ENCODE assay signal across 19 mouse cellular contexts in the genomic region with DNA sequence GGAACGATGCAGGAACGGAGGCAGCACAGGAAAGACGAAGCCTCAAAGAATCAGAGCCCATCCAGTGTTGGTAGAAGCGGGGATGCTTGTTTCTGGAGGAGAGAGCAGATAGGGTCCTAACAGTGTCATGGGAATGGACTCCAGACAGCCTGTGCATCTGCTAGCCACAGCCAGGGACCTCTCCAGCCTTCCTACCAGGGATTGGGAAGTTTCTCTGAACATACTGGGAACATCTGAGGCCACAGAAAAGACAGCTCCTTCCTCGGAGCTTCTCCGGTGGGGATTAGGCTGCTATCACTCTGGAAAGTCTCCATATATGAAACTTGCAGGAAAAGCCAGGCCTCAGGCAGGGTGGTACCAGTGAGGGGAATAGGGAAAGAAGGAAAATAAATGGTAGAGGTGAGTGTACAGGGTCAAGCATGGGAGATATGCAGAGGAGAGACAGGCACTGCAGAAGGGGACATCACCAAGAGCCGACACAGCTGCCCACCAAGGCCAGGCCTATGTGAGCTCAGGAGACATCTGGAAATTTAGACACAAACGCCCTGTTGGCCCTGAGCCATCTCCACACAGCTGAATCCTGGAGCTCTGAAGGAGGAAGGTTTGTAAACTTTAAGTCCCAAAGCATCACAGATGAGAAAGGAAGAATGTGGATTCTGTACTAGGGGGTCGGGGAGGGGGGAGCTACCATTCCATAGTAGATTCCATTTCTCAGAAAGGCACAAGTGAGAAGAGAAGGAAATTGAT.
DNase-seq lines count a peak whose midpoint lies in the region; ATAC-seq and TF ChIP-seq lines count a peak whose summit lies in the region.
"Had no signal": no experiment of that assay in that cellular context is flagged by ENCODE, and none has a peak within 500 bp of the region (broad histone marks: within the 10 kb centered on the region; RNA-seq: fewer than 3 reads in every experiment).

No protein-coding gene starts in this region.

- H3K36me3 ChIP-seq in embryonic facial prominence, embryonic 13.5 days: no peaks in the 10 kb centered on the region
- no peaks in the 10 kb centered on the region for H3K36me3 ChIP-seq in embryonic facial prominence, embryonic 10.5 days (replicated peaks)
- no peaks in the 10 kb centered on the region for H3K36me3 ChIP-seq in kidney, embryonic 15.5 days
- no peaks in the 10 kb centered on the region for H3K36me3 ChIP-seq in kidney, adult 2 months (ENCODE audit: control insufficient read depth, insufficient read depth, low read length)
- no peaks in the 10 kb centered on the region for H3K36me3 ChIP-seq in stomach, embryonic 16.5 days (ENCODE audit: control insufficient read depth, insufficient read depth, low read length)
- H3K36me3 ChIP-seq in midbrain, embryonic 14.5 days (ENCODE audit: control insufficient read depth, insufficient read depth, low read length): no peaks in the 10 kb centered on the region
- H3K36me3 ChIP-seq: heart, embryonic 15.5 days; hindbrain, embryonic 15.5 days had no signal

- no peak for TF ChIP-seq POLR2A in kidney, adult 2 months (IDR thresholded peaks at IDR 0.05; ENCODE audit: low read depth, low read length)

- no peak overlapping the region for H3K4me2 ChIP-seq in embryonic facial prominence, embryonic 13.5 days
- no peak overlapping the region for H3K4me2 ChIP-seq in kidney, embryonic 15.5 days
- H3K4me2 ChIP-seq in stomach, embryonic 16.5 days (ENCODE audit: low read depth, low read length): no peak overlapping the region
- no peak overlapping the region for H3K4me2 ChIP-seq in midbrain, embryonic 14.5 days (ENCODE audit: low read length)
- H3K4me2 ChIP-seq: heart, embryonic 15.5 days; hindbrain, embryonic 15.5 days had no signal

- peak overlapping the region; percentile 11; the same call in 1 of the 2 replicates for H3K9ac ChIP-seq in embryonic facial prominence, embryonic 13.5 days
- H3K9ac ChIP-seq in kidney, embryonic 15.5 days: no peak overlapping the region
- H3K9ac ChIP-seq in stomach, embryonic 16.5 days (ENCODE audit: low read length): no peak overlapping the region
- no peak overlapping the region for H3K9ac ChIP-seq in midbrain, embryonic 14.5 days (replicated peaks; ENCODE audit: low read length)
- H3K9ac ChIP-seq: heart, embryonic 15.5 days; hindbrain, embryonic 15.5 days had no signal

- H3K27ac ChIP-seq in embryonic facial prominence, embryonic 13.5 days: peak overlapping the region; percentile 8; the same call in 1 of the 2 replicates
- no peak overlapping the region for H3K27ac ChIP-seq in embryonic facial prominence, embryonic 10.5 days (replicated peaks)
- H3K27ac ChIP-seq in kidney, embryonic 15.5 days: 0 out of 2 replicates have a peak overlapping the region, but pooled peaks have one; percentile 1
- no peak overlapping the region for H3K27ac ChIP-seq in kidney, adult 2 months (ENCODE audit: insufficient read depth, low read depth, low read length)
- peak overlapping the region; percentile 66 for H3K27ac ChIP-seq in stomach, embryonic 16.5 days (ENCODE audit: low read length)
- H3K27ac ChIP-seq in midbrain, embryonic 14.5 days (replicated peaks; ENCODE audit: low read depth, low read length): no peak overlapping the region
- H3K27ac ChIP-seq: heart, embryonic 15.5 days; hindbrain, embryonic 15.5 days; layer of hippocampus, adult 2 months had no signal

- ATAC-seq in embryonic facial prominence, embryonic 13.5 days (ENCODE audit: insufficient number of reproducible peaks, insufficient read depth, low FRiP score, low TSS enrichment, low read depth): no peak
- no peak for ATAC-seq in kidney, embryonic 15.5 days (replicated peaks; ENCODE audit: low FRiP score)
- no peak for ATAC-seq in stomach, embryonic 16.5 days (ENCODE audit: insufficient read depth, low FRiP score)
- no peak for ATAC-seq in midbrain, embryonic 14.5 days (ENCODE audit: low FRiP score, low TSS enrichment)
- ATAC-seq: midbrain, embryonic 16.5 days; Patski had no signal

- TF ChIP-seq CTCF in kidney, adult 2 months (conservative IDR thresholded peaks at IDR 0.05; ENCODE audit: insufficient read depth, insufficient read length, low read depth, low read length): no peak

- no peaks in the 10 kb centered on the region for H3K9me3 ChIP-seq in embryonic facial prominence, embryonic 13.5 days
- H3K9me3 ChIP-seq in embryonic facial prominence, embryonic 10.5 days: no peaks in the 10 kb centered on the region
- H3K9me3 ChIP-seq in kidney, embryonic 15.5 days (replicated peaks): no peaks in the 10 kb centered on the region
- H3K9me3 ChIP-seq in stomach, embryonic 16.5 days (replicated peaks; ENCODE audit: control insufficient read depth, low read length): no peaks in the 10 kb centered on the region
- H3K9me3 ChIP-seq in midbrain, embryonic 14.5 days (ENCODE audit: control insufficient read depth, low read length): no peaks in the 10 kb centered on the region
- H3K9me3 ChIP-seq: heart, embryonic 15.5 days; hindbrain, embryonic 15.5 days had no signal

- DNase-seq in embryonic facial prominence, embryonic 10.5 days (ENCODE audit: low spot score): no peak
- DNase-seq in kidney, adult 2 months: no peak
- peak; percentile 55 to 63 for DNase-seq in heart, postnatal 14 days
- no peak for DNase-seq in midbrain, embryonic 14.5 days
- DNase-seq in urinary bladder, adult 18-20 months (ENCODE audit: low spot score in 2 of 2): no peak
- DNase-seq: adrenal gland, postnatal 36 days; cerebellum, adult 9-10 months; kidney, adult 9 months; lung, adult 2 months; right cerebral cortex, postnatal 14 days; thymus, adult 2 months had no signal

- H3K4me3 ChIP-seq in embryonic facial prominence, embryonic 13.5 days: no peak overlapping the region
- no peak overlapping the region for H3K4me3 ChIP-seq in embryonic facial prominence, embryonic 10.5 days
- no peak overlapping the region for H3K4me3 ChIP-seq in kidney, embryonic 15.5 days (replicated peaks)
- H3K4me3 ChIP-seq in kidney, adult 2 months (ENCODE audit: insufficient read depth, low read depth, low read length): no peak overlapping the region
- no peak overlapping the region for H3K4me3 ChIP-seq in stomach, embryonic 16.5 days (replicated peaks; ENCODE audit: low read length)
- H3K4me3 ChIP-seq in midbrain, embryonic 14.5 days (replicated peaks; ENCODE audit: low read depth, low read length): no peak overlapping the region
- H3K4me3 ChIP-seq: heart, embryonic 15.5 days; hindbrain, embryonic 15.5 days; layer of hippocampus, adult 2 months had no signal

- H3K27me3 ChIP-seq in embryonic facial prominence, embryonic 13.5 days: 0 out of 2 replicates have a peak, but pooled peaks cover 3% of the 10 kb centered on the region
- H3K27me3 ChIP-seq in embryonic facial prominence, embryonic 10.5 days (replicated peaks; ENCODE audit: low read depth, poor library complexity, severe bottlenecking): peaks cover 51% of the 10 kb centered on the region
- H3K27me3 ChIP-seq in kidney, embryonic 15.5 days: peaks cover 23% of the 10 kb centered on the region
- H3K27me3 ChIP-seq in kidney, adult 2 months (replicated peaks; ENCODE audit: control insufficient read depth, insufficient read depth, low read length): no peaks in the 10 kb centered on the region
- H3K27me3 ChIP-seq in stomach, embryonic 16.5 days (ENCODE audit: control insufficient read depth, insufficient read depth, low read length): 0 out of 2 replicates have a peak, but pooled peaks cover 2% of the 10 kb centered on the region
- no peaks in the 10 kb centered on the region for H3K27me3 ChIP-seq in midbrain, embryonic 14.5 days (ENCODE audit: control insufficient read depth, insufficient read depth, low read length)
- H3K27me3 ChIP-seq: hindbrain, embryonic 15.5 days; Patski had no signal

- intact Hi-C loops in heart, postnatal 14 days (cut with DNase I): no loop called here

- 67% methylated on average over 9 of the region's 9 CpGs for WGBS in embryonic facial prominence, embryonic 13.5 days
- 83% methylated on average over 9 of the region's 9 CpGs for WGBS in embryonic facial prominence, embryonic 10.5 days
- 69% methylated on average over 9 of the region's 9 CpGs for WGBS in kidney, embryonic 15.5 days
- WGBS in kidney, adult 2 months: 83% methylated on average over 9 of the region's 9 CpGs
- WGBS in stomach, embryonic 16.5 days: 53% methylated on average over 9 of the region's 9 CpGs
- 82% methylated on average over 9 of the region's 9 CpGs for WGBS in midbrain, embryonic 14.5 days

- H3K4me1 ChIP-seq in embryonic facial prominence, embryonic 13.5 days: peaks cover 61% of the 10 kb centered on the region
- peaks cover 59% of the 10 kb centered on the region for H3K4me1 ChIP-seq in embryonic facial prominence, embryonic 10.5 days
- peaks cover 68% of the 10 kb centered on the region for H3K4me1 ChIP-seq in kidney, embryonic 15.5 days
- H3K4me1 ChIP-seq in kidney, adult 2 months (ENCODE audit: control insufficient read depth, insufficient read depth, low read length): peaks cover 5% of the 10 kb centered on the region; the same call in 1 of the 2 replicates
- peaks cover 34% of the 10 kb centered on the region for H3K4me1 ChIP-seq in stomach, embryonic 16.5 days (ENCODE audit: control insufficient read depth, insufficient read depth, low read length)
- peaks cover 13% of the 10 kb centered on the region for H3K4me1 ChIP-seq in midbrain, embryonic 14.5 days (ENCODE audit: control insufficient read depth, insufficient read depth, low read length)

Comparison
In these comparisons a context has a peak if more than half of its experiments do, and no peak if none do; other contexts are left out.
1. H3K27ac ChIP-seq: peak in embryonic facial prominence, embryonic 13.5 days (single experiment), kidney, embryonic 15.5 days (single experiment) and stomach, embryonic 16.5 days (single experiment); none in embryonic facial prominence, embryonic 10.5 days (single experiment), kidney, adult 2 months (single experiment) and midbrain, embryonic 14.5 days (single experiment).
2. DNase-seq: peak in heart, postnatal 14 days (2 of 2); none in embryonic facial prominence, embryonic 10.5 days (single experiment), kidney, adult 2 months (single experiment), midbrain, embryonic 14.5 days (single experiment) and urinary bladder, adult 18-20 months (0 of 2).